Mouse (Mus musculus) gonadal fat pad, adult 2 months (tissue): Measurements from ENCODE around the gene Lrrc29. TPM values are rescaled to one million over a fixed set of nuclear protein-coding genes. Genes with fewer than 3 reads are reported as not detected.

Experiments used
- DNase-seq: peaks from one replicate; pipeline ENCODE4 v3.0.0-alpha.2; 2012; ENCODE audit warnings: low read depth
- polyA plus RNA-seq: library from polyadenylated mRNA; depleted of rRNA; stranded (reverse); fragments of >200 nt; gene quantifications from 2 replicates; pipeline ENCODE4 v1.2.3, GENCODE M21; 2012; rRNA removed

Lrrc29 gene
- polyA plus RNA-seq, 1 experiment = 11.5 TPM

DNA sequence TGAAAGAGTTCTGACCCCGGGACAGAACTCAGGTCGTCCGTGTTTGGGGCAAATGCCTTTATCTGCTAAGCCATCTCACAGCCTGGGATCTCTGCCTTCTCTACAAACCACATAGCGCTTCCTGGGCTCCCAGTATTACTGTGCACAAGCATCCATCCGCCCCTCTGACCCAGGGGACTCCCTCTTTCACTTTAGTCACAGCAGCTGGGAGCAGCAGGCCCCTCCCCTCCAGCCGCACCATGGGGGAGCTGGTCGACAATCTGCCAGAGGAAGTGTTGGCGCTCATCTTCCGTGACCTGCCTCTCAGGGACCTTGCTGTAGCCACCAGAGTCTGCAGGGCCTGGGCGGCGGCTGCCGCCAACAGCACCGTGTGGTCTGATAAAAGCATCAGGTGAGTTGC lies 59.3 kb downstream of the Lrrc29 start:
- no peak for DNase-seq

DNA sequence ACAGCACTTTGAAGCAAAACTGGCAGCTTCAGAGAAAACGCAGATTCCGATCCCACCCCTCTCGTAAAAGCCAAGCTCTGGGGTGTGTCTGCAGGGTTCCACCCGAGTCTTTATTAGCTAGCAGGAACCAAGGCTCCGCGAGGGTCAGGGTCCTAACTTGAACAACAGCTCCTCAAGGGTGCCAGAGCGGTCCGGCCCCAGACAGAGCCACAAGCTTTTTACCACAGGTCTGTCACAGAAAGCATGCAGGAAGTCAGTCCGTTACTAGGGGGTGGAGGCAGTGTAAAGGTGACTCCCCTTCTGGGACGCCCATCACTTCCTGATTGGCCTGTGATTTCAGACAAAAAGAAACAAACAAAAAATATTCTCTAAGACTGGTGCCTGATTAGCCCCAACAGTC lies 61.0 kb downstream of the Lrrc29 start:
- DNase-seq = no peak

GRCm38 (mm10) chr8:105264024-105264982 lies 61.8 kb downstream of the Lrrc29 start, which contains the start of the genes Tradd and Fbxl8:
Gene Tradd, minus strand, starts transcription at chr8:105264609.
Gene Fbxl8, plus strand, starts transcription at chr8:105264648.
- no peak for DNase-seq

GRCm38 (mm10) chr8:105263244-105263912 lies 62.7 kb downstream of the Lrrc29 start:
- DNase-seq = no peak

Other genes with a start within 250 kb of the Lrrc29 start
- gene Ces3b, start 242.5 kb downstream of the Lrrc29 start, polyA plus RNA-seq = 0.19 and 0.41 TPM in 2 replicates
- gene Ces4a, start 194.5 kb downstream of the Lrrc29 start, polyA plus RNA-seq = 0.04 and 0.06 TPM in 2 replicates
- gene Cbfb, start 155.6 kb downstream of the Lrrc29 start, polyA plus RNA-seq = 7.8 and 15.8 TPM in 2 replicates
- gene D230025D16Rik, start 101.1 kb downstream of the Lrrc29 start, polyA plus RNA-seq = 19.6 and 23.2 TPM in 2 replicates
- gene B3gnt9, start 71.1 kb downstream of the Lrrc29 start, polyA plus RNA-seq = 10.7 and 12.1 TPM in 2 replicates
- 11.6 and 12.4 TPM in 2 replicates for gene Tradd, start 61.7 kb downstream of the Lrrc29 start, polyA plus RNA-seq
- 6.5 and 7.6 TPM in 2 replicates for gene Fbxl8, start 61.6 kb downstream of the Lrrc29 start, polyA plus RNA-seq
- gene Hsf4, start 56.5 kb downstream of the Lrrc29 start, polyA plus RNA-seq = 1.6 and 2.0 TPM in 2 replicates
- gene Nol3, start 50.1 kb downstream of the Lrrc29 start, polyA plus RNA-seq = 5.9 and 8.6 TPM in 2 replicates
- 5.3 and 5.4 TPM in 2 replicates for gene 4931428F04Rik, start 36.4 kb downstream of the Lrrc29 start, polyA plus RNA-seq
- gene Exoc3l, start 30.2 kb downstream of the Lrrc29 start, polyA plus RNA-seq = 6.3 and 9.6 TPM in 2 replicates
- gene E2f4, start 28.6 kb downstream of the Lrrc29 start, polyA plus RNA-seq = 83.7 and 88.9 TPM in 2 replicates
- 39.3 and 39.9 TPM in 2 replicates for gene Elmo3, start 20.7 kb downstream of the Lrrc29 start, polyA plus RNA-seq
- 74.9 and 103 TPM in 2 replicates for gene Tmem208, start 76 bp upstream of the Lrrc29 start, polyA plus RNA-seq
- gene Fhod1, start 21.7 kb upstream of the Lrrc29 start, polyA plus RNA-seq = 17.8 and 19.6 TPM in 2 replicates
- gene Slc9a5, start 22.6 kb upstream of the Lrrc29 start, polyA plus RNA-seq = 2.9 and 3.7 TPM in 2 replicates
- 2.4 and 2.7 TPM in 2 replicates for gene Plekhg4, start 47.0 kb upstream of the Lrrc29 start, polyA plus RNA-seq
- gene Kctd19, start 87.2 kb upstream of the Lrrc29 start, polyA plus RNA-seq = 0.23 and 0.89 TPM in 2 replicates
- 1.8 and 2.3 TPM in 2 replicates for gene Lrrc36, start 87.3 kb upstream of the Lrrc29 start, polyA plus RNA-seq
- 63.4 and 71.3 TPM in 2 replicates for gene Tppp3, start 145.2 kb upstream of the Lrrc29 start, polyA plus RNA-seq
- gene Zdhhc1, start 170.6 kb upstream of the Lrrc29 start, polyA plus RNA-seq = 37.2 and 43.5 TPM in 2 replicates
- gene Hsd11b2, start 192.5 kb upstream of the Lrrc29 start, polyA plus RNA-seq = 1.4 and 1.8 TPM in 2 replicates
- 163 and 172 TPM in 2 replicates for gene Atp6v0d1, start 239.8 kb upstream of the Lrrc29 start, polyA plus RNA-seq